Mouse (Mus musculus) NIH3T3 (cell line): ENCODE results near the gene Olfr143.

Experiments
- DNase-seq: peaks from one replicate; pipeline ENCODE4 v3.0.0-alpha.2; 2012; ENCODE audit warnings: low read depth

The Olfr143 gene

GRCm38 (mm10) chr9:38252474-38252873 is at the start of gene Olfr143:
Olfr143 (plus strand) TSS chr9:38252774.
- no peak for DNase-seq

- DNase-seq = no peak
These were observed 44.5 kb upstream of the Olfr143 start, which contains the start of gene Olfr893 for GRCm38 (mm10) chr9:38208065-38208464. Olfr893 (plus strand) TSS chr9:38208365.

DNA sequence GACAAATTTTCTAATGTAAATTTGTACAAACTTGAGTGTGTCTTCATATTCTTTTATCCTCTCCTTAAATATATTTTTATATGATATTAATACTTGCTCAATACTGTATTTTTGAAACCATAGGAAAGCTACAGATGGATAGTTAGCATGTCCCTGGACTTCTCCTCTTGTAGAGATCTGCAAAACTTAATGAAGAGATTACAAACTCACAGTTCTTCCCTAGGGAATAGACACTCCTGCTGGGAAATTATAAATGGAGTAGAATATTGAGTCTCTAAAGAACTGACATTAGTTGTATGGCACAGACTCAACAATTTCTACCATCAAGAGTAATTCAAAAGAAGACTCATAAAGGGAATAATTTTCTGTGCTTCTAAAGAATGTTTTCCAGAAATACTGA is 34.8 kb upstream of the Olfr143 start, which contains the start of gene Olfr894:
Olfr894 (plus strand) TSS at position 301 of the 400 bp plus-strand sequence.
- DNase-seq = no peak

DNA sequence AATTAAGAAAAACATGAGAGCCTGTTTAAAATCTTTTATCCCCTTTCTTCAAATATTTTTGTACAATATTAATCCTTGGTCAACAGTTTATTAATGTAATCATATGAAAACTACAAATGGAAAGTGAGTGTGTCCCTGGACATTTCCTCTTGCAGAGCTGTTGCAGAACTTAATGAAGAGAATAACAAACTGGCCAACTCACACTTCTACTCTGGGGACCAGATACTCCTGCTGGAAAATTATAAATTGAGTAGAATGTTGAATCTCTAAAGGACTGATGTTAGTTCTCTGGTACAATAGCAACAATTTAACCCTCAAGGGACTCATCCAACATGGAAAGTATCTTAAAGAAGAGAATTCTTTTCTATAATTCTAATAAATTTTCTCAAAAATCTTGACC is 15.0 kb downstream of the Olfr143 start, which contains the start of gene Olfr895:
Olfr895 (plus strand) TSS at position 301 of the 400 bp plus-strand sequence.
- DNase-seq = no peak

DNA sequence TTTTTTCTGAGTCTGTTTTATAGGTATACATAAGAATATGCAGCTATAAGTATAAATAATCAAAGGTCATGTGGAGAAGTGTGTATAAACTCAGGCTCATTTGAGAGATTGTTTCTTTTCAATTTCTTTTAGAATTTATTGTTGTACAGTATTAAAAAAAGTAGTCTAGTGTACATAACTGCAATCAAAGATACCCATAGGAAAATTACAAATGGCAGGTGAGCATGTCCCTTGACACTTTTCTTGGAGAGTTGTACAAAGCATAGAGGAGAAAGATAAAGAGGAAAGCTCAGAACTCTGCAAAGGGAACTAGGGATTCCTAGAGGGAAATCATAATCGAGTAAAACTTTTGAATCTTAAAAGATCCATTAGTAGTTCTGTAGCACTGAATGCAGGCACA is 38.2 kb downstream of the Olfr143 start, which contains the start of gene Olfr896-ps1:
Olfr896-ps1 (plus strand) TSS at position 301 of the 400 bp plus-strand sequence.
- DNase-seq = no peak
